Mouse (Mus musculus) thymus, postnatal 0 days (tissue): ENCODE measurements around the gene Mat2a. TPM values are rescaled to one million over a fixed set of nuclear protein-coding genes. Genes with fewer than 3 reads are reported as not detected.

Experiments used
- DNase-seq: peaks from one replicate; pipeline ENCODE4 v3.0.0-alpha.2; 2015; ENCODE audit warnings: low spot score
- polyA plus RNA-seq: library from polyadenylated mRNA; unstranded; fragments of >200 nt; fragmentation: Nextera tagmentation; extraction: Ambion mirVana; gene quantifications from 2 replicates; pipeline ENCODE4 v1.2.1, GENCODE M21; 2015

The Mat2a gene
- polyA plus RNA-seq, 1 experiment from 2014 or later = 359 TPM

DNA sequence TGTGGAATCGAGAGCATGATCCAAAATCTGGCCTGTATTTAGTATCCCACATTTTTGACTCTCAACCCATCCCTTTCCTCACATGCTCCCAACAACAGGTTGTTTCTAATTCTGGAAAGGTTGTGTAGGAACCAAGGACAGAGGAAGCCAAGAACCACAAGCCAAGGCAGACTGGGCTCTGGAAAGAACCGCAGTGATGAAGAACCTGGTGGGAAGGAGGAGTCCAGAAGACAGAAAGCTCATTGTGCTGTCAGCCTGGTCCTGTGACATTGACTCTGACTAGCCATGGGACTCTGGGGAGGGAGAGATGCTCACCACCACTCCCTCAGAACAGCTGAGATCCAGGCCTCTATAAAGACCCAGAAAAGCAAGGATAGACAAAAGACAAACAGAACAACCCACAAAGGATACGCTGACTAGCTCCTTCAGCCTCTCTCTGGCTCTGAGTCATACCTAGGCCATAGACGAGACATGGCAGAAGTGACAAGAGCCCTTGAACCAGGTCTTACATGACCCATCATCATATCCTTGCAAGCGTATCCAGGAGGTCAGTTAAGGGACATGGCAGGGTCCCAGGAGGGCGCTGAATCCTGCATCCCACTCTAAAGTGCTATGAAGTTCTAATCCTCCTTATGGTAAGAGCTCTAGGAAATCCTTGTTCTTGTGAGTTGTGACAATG is 56.1 kb downstream of the Mat2a start:
- DNase-seq = no peak

Other genes with a start within 250 kb of the Mat2a start
- gene Atoh8, start 204.0 kb downstream of the Mat2a start, polyA plus RNA-seq = 2.1 and 3.9 TPM in 2 replicates
- gene Sftpb, start 134.9 kb downstream of the Mat2a start, polyA plus RNA-seq = 0.21 TPM in 1 of 2 replicates, not detected in the other
- 51.1 and 52.8 TPM in 2 replicates for gene Usp39, start 94.4 kb downstream of the Mat2a start, polyA plus RNA-seq
- 31.7 and 32.5 TPM in 2 replicates for gene 0610030E20Rik, start 92.2 kb downstream of the Mat2a start, polyA plus RNA-seq
- gene Tmem150a, start 84.1 kb downstream of the Mat2a start, polyA plus RNA-seq = 1.6 and 1.9 TPM in 2 replicates
- 135 and 138 TPM in 2 replicates for gene Rnf181, start 72.6 kb downstream of the Mat2a start, polyA plus RNA-seq
- 24.7 and 29.0 TPM in 2 replicates for gene Vamp5, start 59.1 kb downstream of the Mat2a start, polyA plus RNA-seq
- 160 and 167 TPM in 2 replicates for gene Vamp8, start 48.9 kb downstream of the Mat2a start, polyA plus RNA-seq
- gene Ggcx, start 25.2 kb downstream of the Mat2a start, polyA plus RNA-seq = 7.0 and 7.3 TPM in 2 replicates
- gene Sh2d6, start 82.1 kb upstream of the Mat2a start, polyA plus RNA-seq = 0.14 and 0.23 TPM in 2 replicates
- gene Capg, start 104.8 kb upstream of the Mat2a start, polyA plus RNA-seq = 62.4 and 63.4 TPM in 2 replicates
- 11.8 and 13.9 TPM in 2 replicates for gene Elmod3, start 158.9 kb upstream of the Mat2a start, polyA plus RNA-seq
- 8.4 and 10.5 TPM in 2 replicates for gene Retsat, start 158.9 kb upstream of the Mat2a start, polyA plus RNA-seq
- 43.9 and 44.1 TPM in 2 replicates for gene Tgoln1, start 177.4 kb upstream of the Mat2a start, polyA plus RNA-seq